Mouse (Mus musculus) right cerebral cortex, postnatal 14 days (tissue): Measurements from ENCODE around the gene Gm7971.
"Not testable (repeated sequence)": the region's sequence is repeated elsewhere in the genome, so short reads cannot be mapped to it uniquely, and the experiment has no call there.

ENCODE experiments used
- DNase-seq: peaks from one replicate; pipeline ENCODE4 v3.0.0; 2022

The Gm7971 gene

GRCm38 (mm10) chr5:95594775-95595174 is at the start of gene Gm7971:
Gene Gm7971 (minus strand): TSS chr5:95594875.
- DNase-seq = not testable (repeated sequence)
